Mouse (Mus musculus) embryonic facial prominence, embryonic 12.5 days (tissue): ENCODE measurements at regions not wholly inside any gene's neighbourhood (a gene's known extent, or its start where the extent isn't known, plus 50 kb on each side); places are given as distances from the start of the nearest gene placed in this dataset.

Source experiments
- ATAC-seq: fragments of 200-750 bp; cut with Nextera tagmentation; 2 replicates; pipeline ENCODE4 v1.8.0; 2017; ENCODE audit not compliant: insufficient number of reproducible peaks, insufficient read depth, low FRiP score, low TSS enrichment
- H3K27ac ChIP-seq: fragments of 300-500 bp; sonication (generic); 2 replicates; pipeline ENCODE4 v1.5.1; 2016; ENCODE audit warnings: mild to moderate bottlenecking
- H3K27me3 ChIP-seq: fragments of 300-500 bp; sonication (generic); 2 replicates; pipeline ENCODE4 v1.6.1; 2016; ENCODE audit warnings: mild to moderate bottlenecking, moderate library complexity
- H3K36me3 ChIP-seq: fragments of 300-500 bp; sonication (generic); 2 replicates; pipeline ENCODE4 v1.6.1; 2016; ENCODE audit warnings: mild to moderate bottlenecking
- H3K4me1 ChIP-seq: fragments of 300-500 bp; sonication (generic); 2 replicates; pipeline ENCODE4 v1.6.1; 2016
- H3K4me2 ChIP-seq: fragments of 300-500 bp; sonication (generic); replicated peaks from 2 replicates; pipeline ENCODE4 v1.6.1; 2016; ENCODE audit warnings: mild to moderate bottlenecking, moderate library complexity
- H3K4me3 ChIP-seq: fragments of 300-500 bp; sonication (generic); 2 replicates; pipeline ENCODE4 v1.5.1; 2016; ENCODE audit warnings: mild to moderate bottlenecking
- H3K9ac ChIP-seq: fragments of 300-500 bp; sonication (generic); 2 replicates; pipeline ENCODE4 v1.6.1; 2016; ENCODE audit warnings: mild to moderate bottlenecking, moderate library complexity
- H3K9me3 ChIP-seq: fragments of 300-500 bp; sonication (generic); 2 replicates; pipeline ENCODE4 v1.6.1; 2016; ENCODE audit warnings: mild to moderate bottlenecking, moderate library complexity
- WGBS: fragments of 180-500 bp; shearing (Covaris S2); methylation state at CpG from one replicate; pipeline ENCODE4 v1.1.7; 2016; 5-methylcytosine and 5-hydroxymethylcytosine counted together

GRCm38 (mm10) chr3:19882623-19883022, 74.2 kb upstream of the Cp start:
- Histone ChIP-seq H3K4me2 (no peak overlapping the region), H3K36me3 (no peaks in the 10 kb centered on the region), H3K4me3 (no peak overlapping the region), H3K27ac (no peak overlapping the region), H3K9me3 (no peaks in the 10 kb centered on the region), H3K27me3 (no peaks in the 10 kb centered on the region), H3K9ac (no peak overlapping the region), H3K4me1 (no peaks in the 10 kb centered on the region)
- WGBS = 68% methylated on average over 2 of the region's 2 CpGs
- no peak for ATAC-seq

DNA sequence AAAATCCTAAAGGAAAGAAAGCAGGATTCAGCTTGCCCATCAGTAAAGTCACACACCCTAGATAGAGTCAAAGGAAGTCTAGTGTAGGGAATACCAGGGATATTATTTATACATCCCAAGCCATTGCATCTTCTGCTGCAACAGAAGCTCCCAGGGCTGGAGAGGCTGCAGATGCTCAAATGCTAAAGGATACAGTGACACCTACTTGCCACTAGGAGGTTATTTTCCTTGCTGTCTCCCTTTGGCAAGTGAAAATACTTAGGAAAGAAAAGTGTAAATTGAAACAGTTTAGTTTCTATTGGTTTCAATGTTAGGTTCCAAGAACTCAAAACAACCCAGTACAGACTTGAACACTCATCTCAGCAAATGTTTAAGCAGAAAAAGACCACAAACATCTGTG, 68.4 kb upstream of the Cp start:
- Histone ChIP-seq H3K4me3 (no peak overlapping the region), H3K36me3 (no peaks in the 10 kb centered on the region), H3K9me3 (no peaks in the 10 kb centered on the region), H3K9ac (no peak overlapping the region), H3K27ac (no peak overlapping the region), H3K27me3 (no peaks in the 10 kb centered on the region), H3K4me2 (no peak overlapping the region), H3K4me1 (no peaks in the 10 kb centered on the region)
- no peak for ATAC-seq

- Histone ChIP-seq H3K27ac (no peak overlapping the region), H3K4me3 (peak overlapping the region; percentile 94), H3K4me1 (peaks cover 12% of the 10 kb centered on the region; the same call in 1 of the 2 replicates), H3K36me3 (peaks cover 16% of the 10 kb centered on the region), H3K27me3 (no peaks in the 10 kb centered on the region), H3K4me2 (peak overlapping the region; percentile 88), H3K9ac (peak overlapping the region; percentile 52), H3K9me3 (no peaks in the 10 kb centered on the region)
- no peak; the same call in 1 of the 2 replicates for ATAC-seq
- WGBS = 5% methylated on average over 10 of the region's 10 CpGs
Observed at GRCm38 (mm10) chr3:19894258-19894629, 62.6 kb upstream of the Cp start.

DNA sequence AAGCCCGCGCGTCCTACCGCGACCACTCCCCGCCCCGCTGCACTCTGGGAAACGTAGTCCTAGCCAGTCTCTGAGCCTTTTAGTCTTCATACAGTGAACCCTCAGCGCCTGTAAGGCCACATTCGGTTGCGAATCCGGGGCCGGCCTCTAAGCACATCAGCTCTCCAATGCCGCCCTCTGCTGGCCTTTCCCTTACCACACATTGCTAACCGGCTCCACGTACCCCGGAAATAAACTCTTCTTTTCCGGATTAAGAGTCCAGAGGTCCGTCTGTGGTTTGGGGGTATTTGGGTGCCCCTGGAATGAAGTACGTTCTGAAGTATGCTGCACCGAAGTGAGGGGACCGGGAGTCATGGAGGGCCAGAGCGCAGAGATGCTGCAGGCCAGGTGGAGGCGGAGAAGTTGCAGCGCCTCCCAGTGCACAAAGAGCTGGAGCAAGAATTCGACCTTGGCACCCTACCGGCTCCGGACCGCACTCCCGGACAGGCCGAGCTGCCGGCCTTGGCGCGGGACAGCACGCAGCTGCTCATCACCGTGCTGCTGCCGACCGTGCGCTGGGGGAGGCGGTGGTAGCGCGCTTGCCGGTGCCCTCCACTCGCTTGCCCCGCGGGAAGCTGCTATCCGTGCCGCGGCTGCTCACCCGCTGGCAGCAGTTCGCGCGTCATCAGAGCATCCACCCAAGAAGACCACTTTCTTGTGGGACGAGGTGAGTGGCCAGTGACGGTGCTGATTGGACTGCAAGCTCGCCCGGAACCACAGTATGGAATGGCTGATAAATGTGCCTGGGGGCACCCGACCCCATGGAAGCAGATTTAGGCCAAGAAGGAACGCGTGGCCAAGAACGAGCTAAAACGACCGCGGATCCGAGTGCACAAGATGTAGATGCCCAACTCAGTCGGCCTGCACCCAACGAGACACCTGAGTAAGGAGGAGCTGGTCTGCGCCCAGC, 62.0 kb upstream of the Cp start:
- no peaks in the 10 kb centered on the region for H3K9me3 ChIP-seq
- ATAC-seq = peak; percentile 99
- peak overlapping the region; percentile 94 for H3K4me3 ChIP-seq
- H3K27me3 ChIP-seq = no peaks in the 10 kb centered on the region
- WGBS = under 1% methylated on average over 68 of the region's 68 CpGs
- H3K27ac ChIP-seq = peak overlapping the region; percentile 76
- H3K4me1 ChIP-seq = peaks cover 12% of the 10 kb centered on the region; the same call in 1 of the 2 replicates
- H3K4me2 ChIP-seq = peak overlapping the region; percentile 88
- peaks cover 16% of the 10 kb centered on the region for H3K36me3 ChIP-seq
- H3K9ac ChIP-seq = peak overlapping the region; percentile 85

DNA sequence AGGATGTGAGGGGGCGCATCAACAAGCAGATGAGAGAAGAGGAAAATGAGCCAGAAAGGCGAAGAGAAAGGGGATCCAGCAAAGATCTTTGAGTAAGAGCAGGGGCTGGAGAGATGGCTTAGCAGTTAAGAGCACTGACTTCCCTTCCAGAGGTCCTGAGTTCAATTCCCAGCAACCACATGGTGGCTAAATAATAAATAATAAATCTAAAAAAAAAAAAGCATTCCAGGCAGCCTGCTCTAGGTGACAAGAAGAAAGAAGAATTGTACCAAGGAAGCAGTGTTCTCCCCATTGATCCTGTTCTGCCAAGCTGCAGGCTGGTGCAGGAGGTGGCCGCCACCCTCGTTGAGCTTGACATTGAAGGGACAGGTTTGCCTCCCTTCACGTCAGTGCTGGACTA, 61.1 kb upstream of the Cp start:
- H3K9ac ChIP-seq = peak overlapping the region; percentile 85
- peaks cover 16% of the 10 kb centered on the region for H3K36me3 ChIP-seq
- WGBS = 45% methylated on average over 5 of the region's 5 CpGs
- H3K9me3 ChIP-seq = no peaks in the 10 kb centered on the region
- no peak for ATAC-seq
- H3K27ac ChIP-seq = peak overlapping the region; percentile 76; the same call in 1 of the 2 replicates
- H3K27me3 ChIP-seq = no peaks in the 10 kb centered on the region
- H3K4me2 ChIP-seq = peak overlapping the region; percentile 88
- H3K4me3 ChIP-seq = peak overlapping the region; percentile 94
- peaks cover 12% of the 10 kb centered on the region; the same call in 1 of the 2 replicates for H3K4me1 ChIP-seq

DNA sequence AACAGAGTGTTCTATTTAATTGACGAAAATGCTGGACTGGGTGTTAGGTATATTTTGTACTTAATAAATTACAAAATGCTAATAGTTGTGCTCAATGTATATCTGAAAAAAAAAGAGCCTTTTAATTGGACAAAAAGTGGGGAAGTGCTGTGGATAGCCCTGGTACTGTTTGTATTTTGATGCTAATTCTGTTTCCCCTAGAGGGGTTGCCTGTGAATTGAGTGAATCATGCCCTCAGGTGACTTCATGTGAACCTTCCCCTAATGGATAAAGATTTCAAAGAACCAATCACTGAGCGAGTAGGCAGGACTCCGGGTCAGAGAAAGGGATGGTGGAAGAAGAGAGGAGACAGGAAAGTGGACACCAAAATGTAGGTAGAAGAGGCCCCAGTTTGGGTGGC, 59.7 kb upstream of the Cp start:
- no peak overlapping the region for H3K4me2 ChIP-seq
- H3K9ac ChIP-seq = no peak overlapping the region
- no peaks in the 10 kb centered on the region for H3K9me3 ChIP-seq
- H3K27ac ChIP-seq = no peak overlapping the region
- peaks cover 16% of the 10 kb centered on the region for H3K36me3 ChIP-seq
- peaks cover 12% of the 10 kb centered on the region; the same call in 1 of the 2 replicates for H3K4me1 ChIP-seq
- H3K27me3 ChIP-seq = no peaks in the 10 kb centered on the region
- no peak for ATAC-seq
- H3K4me3 ChIP-seq = no peak overlapping the region
- 94% methylated on average over 3 of the region's 3 CpGs for WGBS

GRCm38 (mm10) chr3:19902226-19902625, 54.6 kb upstream of the Cp start:
- Histone ChIP-seq H3K4me1 (no peaks in the 10 kb centered on the region), H3K27me3 (no peaks in the 10 kb centered on the region), H3K9me3 (no peaks in the 10 kb centered on the region), H3K36me3 (peaks cover 15% of the 10 kb centered on the region), H3K4me2 (no peak overlapping the region), H3K4me3 (no peak overlapping the region), H3K9ac (no peak overlapping the region), H3K27ac (no peak overlapping the region)
- 79% methylated on average over 3 of the region's 3 CpGs for WGBS
- ATAC-seq = no peak

DNA sequence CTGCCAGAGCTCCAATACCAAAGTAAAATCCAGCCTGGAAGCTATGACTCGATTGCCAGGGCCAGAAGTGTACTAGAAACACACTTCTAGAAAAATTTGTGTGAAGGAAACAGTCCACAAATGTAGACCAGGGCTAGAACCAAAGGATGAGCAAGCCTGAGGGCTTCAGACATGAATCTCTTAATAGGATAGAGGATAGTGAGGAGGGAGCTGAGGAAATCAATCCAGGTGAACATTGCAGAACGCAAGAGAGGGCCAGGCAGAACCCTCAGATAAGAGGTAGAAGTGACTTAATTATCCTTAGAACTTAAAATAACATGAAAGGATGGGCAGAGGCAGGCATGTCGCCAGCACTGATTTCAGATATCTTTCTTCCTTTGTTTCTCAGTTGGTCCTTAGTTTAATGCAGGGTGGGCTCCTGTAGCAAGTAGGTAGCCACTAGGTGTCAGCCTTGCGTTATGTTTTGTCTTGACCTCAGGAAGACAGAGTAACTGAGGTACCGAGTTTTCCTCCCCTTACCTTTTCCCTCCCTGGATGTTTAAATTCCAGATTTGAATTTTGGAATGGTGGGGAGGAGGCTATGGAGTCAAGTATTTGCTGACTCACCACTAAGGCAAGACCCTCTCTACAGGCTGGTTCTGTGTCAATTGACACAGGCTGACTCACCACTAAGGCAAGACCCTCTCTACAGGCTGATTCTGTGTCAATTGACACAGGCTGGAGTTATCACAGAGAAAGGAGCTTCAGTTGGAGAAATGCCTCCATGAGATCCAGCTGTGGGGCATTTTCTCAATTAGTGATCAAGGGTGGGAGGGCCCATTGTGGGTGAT, 52.2 kb upstream of the Cp start:
- Histone ChIP-seq H3K4me2 (no peak overlapping the region), H3K9ac (no peak overlapping the region), H3K27me3 (no peaks in the 10 kb centered on the region), H3K4me1 (no peaks in the 10 kb centered on the region), H3K9me3 (no peaks in the 10 kb centered on the region), H3K27ac (no peak overlapping the region), H3K4me3 (no peak overlapping the region), H3K36me3 (no peaks in the 10 kb centered on the region)
- WGBS = 31% methylated on average over 5 of the region's 5 CpGs
- ATAC-seq = peak; percentile 74; the same call in 1 of the 2 replicates
